Mouse (Mus musculus): Measurements from ENCODE around the gene Heg1. TPM values are rescaled to one million over a fixed set of nuclear protein-coding genes. Genes with fewer than 3 reads are reported as not detected.

Heg1 gene
- total RNA-seq, 2 experiments from 2014 or later, result 24.9 to 34.2 TPM

- no peak for ATAC-seq (replicated peaks; ENCODE audit: poor library complexity, severe bottlenecking)
Observed at GRCm38 (mm10) chr16:33766757-33767156, 82.6 kb downstream of the Heg1 start.

- no peak for ATAC-seq (replicated peaks; ENCODE audit: poor library complexity, severe bottlenecking)
Observed at GRCm38 (mm10) chr16:33768491-33769278, 84.5 kb downstream of the Heg1 start.

- peak; percentile 91 for ATAC-seq (replicated peaks; ENCODE audit: poor library complexity, severe bottlenecking)
Observed at GRCm38 (mm10) chr16:33769848-33770247, 85.7 kb downstream of the Heg1 start.

- ATAC-seq (replicated peaks; ENCODE audit: poor library complexity, severe bottlenecking), result no peak
Observed at GRCm38 (mm10) chr16:33770778-33771454, 86.7 kb downstream of the Heg1 start.

GRCm38 (mm10) chr16:33772809-33773208 lies 88.6 kb downstream of the Heg1 start:
- ATAC-seq (replicated peaks; ENCODE audit: poor library complexity, severe bottlenecking), result no peak

GRCm38 (mm10) chr16:33774972-33775371 lies 90.8 kb downstream of the Heg1 start:
- peak; percentile 35 for ATAC-seq (replicated peaks; ENCODE audit: poor library complexity, severe bottlenecking)

- no peak for ATAC-seq (replicated peaks; ENCODE audit: poor library complexity, severe bottlenecking)
Observed at GRCm38 (mm10) chr16:33775733-33776335, 91.7 kb downstream of the Heg1 start.

GRCm38 (mm10) chr16:33776766-33777529 lies 92.8 kb downstream of the Heg1 start:
- peak; percentile 75 for ATAC-seq (replicated peaks; ENCODE audit: poor library complexity, severe bottlenecking)

GRCm38 (mm10) chr16:33777607-33778006 lies 93.4 kb downstream of the Heg1 start:
- no peak for ATAC-seq (replicated peaks; ENCODE audit: poor library complexity, severe bottlenecking)

- ATAC-seq (replicated peaks; ENCODE audit: poor library complexity, severe bottlenecking), result peak; percentile 24
Observed at GRCm38 (mm10) chr16:33781789-33782728, 97.9 kb downstream of the Heg1 start.

- no peak for ATAC-seq (replicated peaks; ENCODE audit: poor library complexity, severe bottlenecking)
Observed at GRCm38 (mm10) chr16:33782729-33783091, 98.5 kb downstream of the Heg1 start.

GRCm38 (mm10) chr16:33784547-33784946 lies 100.4 kb downstream of the Heg1 start:
- ATAC-seq (replicated peaks; ENCODE audit: poor library complexity, severe bottlenecking), result no peak

- peak; percentile 77 for ATAC-seq (replicated peaks; ENCODE audit: poor library complexity, severe bottlenecking)
Observed at GRCm38 (mm10) chr16:33785092-33785704, 101.0 kb downstream of the Heg1 start.

GRCm38 (mm10) chr16:33786657-33787390 lies 102.7 kb downstream of the Heg1 start:
- ATAC-seq (replicated peaks; ENCODE audit: poor library complexity, severe bottlenecking), result peak; percentile 50

- ATAC-seq (replicated peaks; ENCODE audit: poor library complexity, severe bottlenecking), result no peak
Observed at GRCm38 (mm10) chr16:33793846-33794791, 109.9 kb downstream of the Heg1 start, which contains the start of gene Muc13. TSS of gene Muc13 (plus strand) at chr16:33794037.

- 0 out of 2 replicates have a peak, but pooled peaks have one; percentile 20 for ATAC-seq (replicated peaks; ENCODE audit: poor library complexity, severe bottlenecking)
Observed at GRCm38 (mm10) chr16:33795106-33795505, 110.9 kb downstream of the Heg1 start.

- ATAC-seq (replicated peaks; ENCODE audit: poor library complexity, severe bottlenecking), result peak; percentile 71
Observed at GRCm38 (mm10) chr16:33795887-33796286, 111.7 kb downstream of the Heg1 start.
